In the genomic region with DNA sequence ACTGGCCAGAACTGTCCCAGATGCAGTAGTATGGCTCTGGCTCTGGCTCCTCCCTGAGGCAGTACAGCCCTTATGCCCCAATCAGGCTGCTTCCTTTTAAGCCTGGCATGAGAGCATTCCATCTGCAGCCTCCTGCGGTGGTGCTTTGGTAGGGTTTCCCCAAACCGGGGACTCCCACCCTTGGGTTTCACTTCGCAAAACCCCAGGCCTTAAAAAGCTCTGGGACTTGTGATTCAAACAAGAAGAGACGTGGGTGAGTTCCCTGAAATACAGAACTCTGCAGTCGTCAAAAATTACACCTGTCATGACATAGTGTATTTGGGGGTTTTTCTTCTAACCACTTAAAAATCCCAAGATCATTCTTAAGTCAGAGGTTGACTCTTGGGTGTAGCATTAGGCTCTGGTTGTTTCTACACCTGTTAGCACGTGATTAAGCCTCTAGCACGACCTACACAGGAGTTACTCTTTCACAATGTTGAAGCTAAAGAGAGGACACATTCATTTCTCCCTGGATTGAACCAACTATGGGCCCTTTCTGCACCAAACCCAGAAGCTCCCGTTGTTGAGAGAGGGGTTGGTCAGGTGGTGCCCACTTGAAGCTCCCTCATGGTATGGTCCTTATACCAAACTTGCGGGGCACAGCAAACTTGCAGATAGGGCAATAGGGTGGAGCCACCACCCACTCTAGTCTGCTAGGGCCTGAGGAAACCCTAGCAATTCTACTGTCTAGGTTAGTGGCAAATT, we compare ENCODE assay signal across 15 mouse cellular contexts. TPM values are rescaled to one million over a fixed set of nuclear protein-coding genes. Genes with fewer than 3 reads are reported as not detected.
A peak's percentile ranks its signal among the peaks of the same experiment; 100 is the strongest.
DNase-seq lines count a peak whose midpoint lies in the region; ATAC-seq lines count a peak whose summit lies in the region.
"Had no signal": no experiment of that assay in that cellular context is flagged by ENCODE, and none has a peak within 500 bp of the region (broad histone marks: within the 10 kb centered on the region; RNA-seq: fewer than 3 reads in every experiment).

No protein-coding gene starts in this region.

- peaks cover 16% of the 10 kb centered on the region for H3K36me3 ChIP-seq in midbrain, embryonic 11.5 days (ENCODE audit: control insufficient read depth, insufficient read depth, low read length)

- DNase-seq in thymus, postnatal 0 days (ENCODE audit: low spot score), result peak; percentile 29
- DNase-seq in thymus, postnatal 10 days (ENCODE audit: low spot score in 2 of 2), result no peak
- DNase-seq in gastrocnemius, postnatal 10 days, result no peak
- DNase-seq in retina, postnatal 1 day, result no peak
- no peak for DNase-seq in midbrain, embryonic 11.5 days (ENCODE audit: low spot score, missing footprints)
- DNase-seq: cerebellum, adult 9-10 months; kidney, adult 8-10 months had no signal

- H3K4me2 ChIP-seq in midbrain, embryonic 11.5 days, result no peak overlapping the region
- H3K4me2 ChIP-seq: embryonic facial prominence, embryonic 12.5 days; neural tube, embryonic 12.5 days had no signal

- 77% methylated on average over 9 of the region's 9 CpGs for WGBS in midbrain, embryonic 11.5 days

- no peaks in the 10 kb centered on the region for H3K27me3 ChIP-seq in midbrain, embryonic 11.5 days (ENCODE audit: control insufficient read depth, insufficient read depth, low read length)
- H3K27me3 ChIP-seq: embryonic facial prominence, embryonic 12.5 days; neural tube, embryonic 12.5 days had no signal

- no peaks in the 10 kb centered on the region for H3K9me3 ChIP-seq in midbrain, embryonic 11.5 days (ENCODE audit: control insufficient read depth, low read length)
- H3K9me3 ChIP-seq: embryonic facial prominence, embryonic 12.5 days; heart, embryonic 10.5 days; hindbrain, embryonic 10.5 days; neural tube, embryonic 12.5 days had no signal

- peak; percentile 18 for ATAC-seq in activated CD4-positive, CD25-positive, alpha-beta regulatory T cell, adult 4 months
- peak; percentile 30 for ATAC-seq in megakaryocyte progenitor cell, adult 5-6 weeks (replicated peaks; ENCODE audit: poor library complexity)
- no peak for ATAC-seq in midbrain, embryonic 11.5 days (ENCODE audit: low FRiP score)

- peaks cover 11% of the 10 kb centered on the region for H3K4me1 ChIP-seq in midbrain, embryonic 11.5 days (ENCODE audit: control insufficient read depth, insufficient read depth, low read length)

- H3K9ac ChIP-seq in midbrain, embryonic 11.5 days (ENCODE audit: low read length), result no peak overlapping the region
- H3K9ac ChIP-seq: embryonic facial prominence, embryonic 12.5 days; liver, embryonic 14.5 days; neural tube, embryonic 12.5 days had no signal

- H3K27ac ChIP-seq in midbrain, embryonic 11.5 days (ENCODE audit: low read depth, low read length), result no peak overlapping the region
- H3K27ac ChIP-seq: embryonic facial prominence, embryonic 12.5 days; heart, embryonic 10.5 days; hindbrain, embryonic 10.5 days; liver, embryonic 14.5 days; neural tube, embryonic 12.5 days; stomach, postnatal 0 days had no signal

- no peak overlapping the region for H3K4me3 ChIP-seq in midbrain, embryonic 11.5 days (ENCODE audit: low read depth, low read length)
- H3K4me3 ChIP-seq: embryonic facial prominence, embryonic 12.5 days; heart, embryonic 10.5 days; hindbrain, embryonic 10.5 days; neural tube, embryonic 12.5 days had no signal

RNA-seq across cellular contexts. Expression of a gene that starts 2.2 kb away (rescaled TPM):
- 50.6 and 53.8 TPM in 2 replicates for polyA plus RNA-seq in thymus, postnatal 0 days (2015; fragmentation: Nextera tagmentation; extraction: Ambion mirVana)
- polyA plus RNA-seq in activated CD4-positive, CD25-positive, alpha-beta regulatory T cell, adult 4 months (2017; shearing (Covaris generic)), result 100 to 1,000 TPM; 138 to 145 TPM
- 39.1 and 43.8 TPM in 2 replicates for total RNA-seq in megakaryocyte progenitor cell, adult 5-6 weeks (2015)
- 47.1 and 49.6 TPM in 2 replicates for total RNA-seq in megakaryocyte progenitor cell, adult 5-6 weeks (2017)
- 1 to 10 TPM; 1.6 to 2.5 TPM for total RNA-seq in gastrocnemius, postnatal 10 days (2021)
- 0.46 and 0.92 TPM in 2 replicates for polyA plus RNA-seq in midbrain, embryonic 11.5 days (2014; fragmentation: Nextera tagmentation; extraction: Ambion mirVana)

RNA-seq across cellular contexts. Expression of a gene that starts 23.7 kb away (rescaled TPM):
- 189 and 190 TPM in 2 replicates for polyA plus RNA-seq in thymus, postnatal 0 days (2015; fragmentation: Nextera tagmentation; extraction: Ambion mirVana)
- 100 to 1,000 TPM; 136 TPM for polyA plus RNA-seq in activated CD4-positive, CD25-positive, alpha-beta regulatory T cell, adult 4 months (2017; shearing (Covaris generic))
- total RNA-seq in megakaryocyte progenitor cell, adult 5-6 weeks (2015), result 18.3 and 22.7 TPM in 2 replicates
- total RNA-seq in megakaryocyte progenitor cell, adult 5-6 weeks (2017), result 43.6 TPM in 2 replicates
- 10 to 100 TPM; 25.9 to 28.1 TPM for total RNA-seq in gastrocnemius, postnatal 10 days (2021)
- polyA plus RNA-seq in midbrain, embryonic 11.5 days (2014; fragmentation: Nextera tagmentation; extraction: Ambion mirVana), result 72.8 and 81.6 TPM in 2 replicates

RNA-seq across cellular contexts. Expression of a gene that starts 47.2 kb away (rescaled TPM):
- polyA plus RNA-seq in thymus, postnatal 0 days (2015; fragmentation: Nextera tagmentation; extraction: Ambion mirVana), result 17.8 and 22.5 TPM in 2 replicates
- 10 to 100 TPM; 20.4 to 21.9 TPM for polyA plus RNA-seq in activated CD4-positive, CD25-positive, alpha-beta regulatory T cell, adult 4 months (2017; shearing (Covaris generic))
- total RNA-seq in megakaryocyte progenitor cell, adult 5-6 weeks (2015), result 51.3 and 53.0 TPM in 2 replicates
- 38.3 and 40.5 TPM in 2 replicates for total RNA-seq in megakaryocyte progenitor cell, adult 5-6 weeks (2017)
- total RNA-seq in gastrocnemius, postnatal 10 days (2021), result 10 to 100 TPM; 55.6 to 58.4 TPM
- polyA plus RNA-seq in midbrain, embryonic 11.5 days (2014; fragmentation: Nextera tagmentation; extraction: Ambion mirVana), result 12.8 and 13.7 TPM in 2 replicates

Comparison
In these comparisons a context has a peak if more than half of its experiments do, and no peak if none do; other contexts are left out.
1. RNA of a gene that starts 2.2 kb away (polyA plus RNA-seq): 138 to 145 TPM in activated CD4-positive, CD25-positive, alpha-beta regulatory T cell, adult 4 months and 50.6 to 53.8 TPM in thymus, postnatal 0 days; 0.46 to 0.92 TPM in midbrain, embryonic 11.5 days; every median in the first group is over 10 times any median in the second.